Mouse (Mus musculus) heart, postnatal 0 days (tissue): ENCODE data around the gene Cops6.

Experiments used
- CTCF ChIP-seq: IDR thresholded peaks from 2 replicates; pipeline ENCODE4 v1.5.1; 2016; ENCODE audit warnings: antibody characterized with exemption, control low read depth, low read depth
- EP300 ChIP-seq: IDR thresholded peaks from 2 replicates; pipeline ENCODE4 v1.6.1; 2016; ENCODE audit warnings: antibody characterized with exemption, low read depth

DNA sequence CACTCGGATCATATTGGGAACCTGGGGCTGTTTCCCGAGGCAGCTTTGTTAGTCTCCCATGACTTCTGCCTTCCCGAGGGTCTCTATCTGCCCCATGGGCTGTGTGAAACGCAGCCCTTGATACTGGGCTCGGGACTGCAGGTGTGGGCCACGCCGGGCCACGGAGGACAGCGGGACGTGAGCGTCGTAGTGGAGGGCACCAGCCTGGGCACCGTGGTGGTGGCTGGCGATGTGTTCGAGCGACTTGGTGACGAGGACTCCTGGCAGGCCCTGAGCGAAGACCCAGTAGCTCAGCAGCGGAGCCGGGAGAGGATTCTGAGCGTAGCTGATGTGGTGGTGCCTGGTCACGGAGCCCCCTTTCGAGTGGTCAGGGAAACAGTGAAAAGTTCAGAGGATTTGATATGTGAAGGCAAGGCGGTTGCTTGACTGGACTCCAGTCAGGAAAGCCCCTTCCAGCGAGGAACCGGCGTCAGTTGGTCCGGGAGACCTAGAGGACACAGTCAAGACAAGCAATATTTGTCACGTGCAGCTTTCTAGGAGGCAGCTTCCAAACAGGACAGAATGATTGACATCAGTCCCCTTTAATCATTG lies 34.0 kb downstream of the Cops6 start:
- TF ChIP-seq CTCF (no peak), EP300 (no peak)
